Mouse (Mus musculus): ENCODE measurements around the gene Atrnl1.

Atrnl1 gene

GRCm38 (mm10) chr19:57609361-57610057, 1.3 kb upstream of the Atrnl1 start:
- no peak for DNase-seq (ENCODE audit: low read depth, low spot score)

- DNase-seq (ENCODE audit: low read depth, low spot score), result peak; percentile 67
Measured at GRCm38 (mm10) chr19:57610058-57610475, 767 bp upstream of the Atrnl1 start.

- peak; percentile 70 for DNase-seq (ENCODE audit: low read depth, low spot score)
Measured at GRCm38 (mm10) chr19:57611291-57612178, 701 bp downstream of the Atrnl1 start.

- no peak for DNase-seq (ENCODE audit: low read depth, low spot score)
Measured at GRCm38 (mm10) chr19:57612179-57612472, 1.3 kb downstream of the Atrnl1 start.

- no peak for DNase-seq (ENCODE audit: low read depth, low spot score)
Measured at GRCm38 (mm10) chr19:57615972-57616621, 5.3 kb downstream of the Atrnl1 start.

GRCm38 (mm10) chr19:57619088-57619487, 8.3 kb downstream of the Atrnl1 start:
- DNase-seq (ENCODE audit: low read depth, low spot score), result no peak

GRCm38 (mm10) chr19:57621814-57622213, 11.0 kb downstream of the Atrnl1 start:
- no peak for DNase-seq (ENCODE audit: low read depth, low spot score)

- DNase-seq (ENCODE audit: low read depth, low spot score), result no peak
Measured at GRCm38 (mm10) chr19:57625738-57626137, 14.9 kb downstream of the Atrnl1 start.

GRCm38 (mm10) chr19:57627251-57627650, 16.4 kb downstream of the Atrnl1 start:
- no peak for DNase-seq (ENCODE audit: low read depth, low spot score)

GRCm38 (mm10) chr19:57642536-57642935, 31.7 kb downstream of the Atrnl1 start:
- no peak for DNase-seq (ENCODE audit: low read depth, low spot score)

GRCm38 (mm10) chr19:57642980-57643379, 32.1 kb downstream of the Atrnl1 start:
- DNase-seq (ENCODE audit: low read depth, low spot score), result peak; percentile 48

GRCm38 (mm10) chr19:57648202-57648943, 37.5 kb downstream of the Atrnl1 start:
- DNase-seq (ENCODE audit: low read depth, low spot score), result peak; percentile 31

GRCm38 (mm10) chr19:57648944-57649271, 38.1 kb downstream of the Atrnl1 start:
- no peak for DNase-seq (ENCODE audit: low read depth, low spot score)

- peak; percentile 43 for DNase-seq (ENCODE audit: low read depth, low spot score)
Measured at GRCm38 (mm10) chr19:57655083-57655482, 44.2 kb downstream of the Atrnl1 start.

- DNase-seq (ENCODE audit: low read depth, low spot score), result peak; percentile 45
Measured at GRCm38 (mm10) chr19:57655491-57655890, 44.7 kb downstream of the Atrnl1 start.

- peak; percentile 58 for DNase-seq (ENCODE audit: low read depth, low spot score)
Measured at GRCm38 (mm10) chr19:57657426-57658087, 46.7 kb downstream of the Atrnl1 start.

GRCm38 (mm10) chr19:57658111-57659091, 47.6 kb downstream of the Atrnl1 start:
- DNase-seq (ENCODE audit: low read depth, low spot score), result peak; percentile 36

GRCm38 (mm10) chr19:57667011-57667410, 56.2 kb downstream of the Atrnl1 start:
- DNase-seq (ENCODE audit: low read depth, low spot score), result peak; percentile 81

- DNase-seq (ENCODE audit: low read depth, low spot score), result peak; percentile 95
Measured at GRCm38 (mm10) chr19:57667946-57668345, 57.1 kb downstream of the Atrnl1 start.

- no peak for DNase-seq (ENCODE audit: low read depth, low spot score)
Measured at GRCm38 (mm10) chr19:57679455-57679854, 68.6 kb downstream of the Atrnl1 start.

Measured in R1 (cell line).